Mouse (Mus musculus) fibroblast of lung, adult 2 months (primary cell): ENCODE data around the gene Map4k1.
A peak's percentile ranks its signal among the peaks of the same experiment; 100 is the strongest.
"Not testable (repeated sequence)": the region's sequence is repeated elsewhere in the genome, so short reads cannot be mapped to it uniquely, and the experiment has no call there.

ENCODE experiments used
- DNase-seq: peaks from one replicate; pipeline ENCODE4 v3.0.0-alpha.2; 2011; ENCODE audit warnings: low read depth

The Map4k1 gene

DNA sequence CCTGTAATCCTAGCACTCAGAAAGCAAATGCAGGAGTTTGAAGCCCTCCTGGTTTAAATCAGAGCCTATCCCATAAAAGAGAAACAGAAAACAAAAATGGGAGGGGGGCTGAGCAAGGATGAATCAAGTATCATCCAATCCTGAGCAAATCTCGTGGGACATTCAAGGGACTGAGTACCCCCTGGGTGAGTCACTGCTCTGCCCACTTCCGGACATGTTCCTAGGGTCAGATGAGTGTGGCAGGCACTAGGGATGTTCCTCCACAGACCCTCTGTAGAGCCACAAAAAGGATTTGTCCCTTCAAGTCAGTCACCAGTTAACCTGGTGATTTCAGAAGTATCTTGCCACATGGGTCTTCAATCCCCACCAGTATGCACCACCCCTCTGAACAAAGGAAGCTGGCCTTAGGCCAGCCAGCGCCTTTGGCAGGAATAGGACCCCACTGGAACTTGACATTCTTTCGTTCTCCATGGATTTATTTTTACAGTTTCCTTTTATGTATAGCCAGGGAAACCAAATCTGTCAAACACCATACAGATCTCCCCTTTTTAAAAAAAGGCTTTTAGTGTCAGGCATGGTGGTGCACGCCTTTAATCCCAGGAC lies 26.5 kb upstream of the Map4k1 start:
- DNase-seq: no peak

- no peak for DNase-seq
Observed at GRCm38 (mm10) chr7:28956270-28956669, 25.6 kb upstream of the Map4k1 start.

DNA sequence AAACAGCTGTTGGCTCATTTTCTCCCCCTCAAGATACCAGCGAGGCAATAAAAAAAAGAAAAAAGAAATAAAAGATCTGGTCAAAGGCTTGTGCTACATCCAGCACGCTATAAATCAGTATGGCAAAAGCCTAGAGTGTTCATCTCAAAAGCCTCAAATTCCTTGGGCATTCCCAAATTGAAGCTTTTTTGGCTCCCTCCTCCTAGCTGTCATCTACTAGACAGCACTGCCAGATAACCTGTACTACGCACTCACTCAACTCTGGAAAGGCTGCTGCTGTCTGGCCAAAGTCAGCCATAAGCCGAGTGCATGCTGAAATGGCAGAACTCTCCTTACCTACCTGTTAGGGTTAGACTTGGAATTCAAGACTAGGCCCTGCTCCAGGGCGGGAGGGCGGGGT lies 24.6 kb upstream of the Map4k1 start:
- no peak for DNase-seq

DNA sequence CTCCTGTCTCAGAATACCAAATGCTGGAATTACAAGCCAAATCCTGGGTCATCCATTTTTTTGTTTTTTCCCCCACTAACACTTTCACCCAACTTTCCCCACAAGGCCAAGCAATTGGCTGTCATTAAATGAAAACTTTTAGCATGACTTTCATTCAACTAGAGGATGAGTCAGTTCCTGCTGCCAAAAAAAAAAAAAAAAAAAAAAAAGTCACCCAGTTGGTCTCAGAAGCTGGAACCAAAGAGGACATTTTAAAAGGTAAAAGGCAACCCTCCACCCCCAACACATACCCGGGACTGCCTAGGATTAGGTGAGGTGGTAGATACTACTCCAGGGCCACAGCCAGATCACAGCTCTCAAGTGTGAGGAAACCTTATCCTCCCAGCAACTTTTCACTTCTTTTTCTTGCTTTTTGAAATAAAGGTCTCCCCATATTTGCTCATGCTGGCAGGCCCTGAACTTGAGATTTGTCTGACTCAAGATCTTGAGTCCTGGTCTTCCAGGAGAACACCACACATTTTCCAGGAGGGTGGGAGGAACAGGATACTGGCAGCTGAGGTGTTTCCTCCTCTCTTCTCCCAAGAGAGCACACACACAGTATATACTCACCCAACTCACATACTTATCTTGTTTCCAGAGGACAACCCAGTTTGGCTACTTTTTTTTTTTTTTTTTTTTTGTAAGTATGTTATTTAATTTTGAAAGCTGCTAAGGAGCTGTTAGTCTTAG lies 23.7 kb upstream of the Map4k1 start:
- DNase-seq: no peak

DNA sequence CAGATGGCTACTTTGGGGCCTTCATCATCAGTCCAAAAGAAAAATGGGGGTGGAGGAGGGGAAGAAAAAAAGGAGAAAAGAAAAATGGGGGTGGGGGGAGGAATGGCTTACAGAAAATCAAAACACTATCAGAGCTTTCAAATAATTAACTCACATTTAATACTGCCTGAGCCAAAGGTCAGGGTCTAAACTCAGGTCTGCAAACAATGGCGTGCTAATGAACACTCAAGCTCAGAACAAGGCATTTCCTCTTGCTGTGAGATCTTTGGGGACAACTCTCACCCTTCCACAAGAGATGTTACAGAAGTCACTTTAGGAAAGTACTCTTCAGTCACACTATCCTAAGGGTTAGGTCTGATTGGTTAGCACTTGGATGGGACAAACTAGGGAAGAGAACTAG lies 23.1 kb upstream of the Map4k1 start:
- no peak for DNase-seq

DNA sequence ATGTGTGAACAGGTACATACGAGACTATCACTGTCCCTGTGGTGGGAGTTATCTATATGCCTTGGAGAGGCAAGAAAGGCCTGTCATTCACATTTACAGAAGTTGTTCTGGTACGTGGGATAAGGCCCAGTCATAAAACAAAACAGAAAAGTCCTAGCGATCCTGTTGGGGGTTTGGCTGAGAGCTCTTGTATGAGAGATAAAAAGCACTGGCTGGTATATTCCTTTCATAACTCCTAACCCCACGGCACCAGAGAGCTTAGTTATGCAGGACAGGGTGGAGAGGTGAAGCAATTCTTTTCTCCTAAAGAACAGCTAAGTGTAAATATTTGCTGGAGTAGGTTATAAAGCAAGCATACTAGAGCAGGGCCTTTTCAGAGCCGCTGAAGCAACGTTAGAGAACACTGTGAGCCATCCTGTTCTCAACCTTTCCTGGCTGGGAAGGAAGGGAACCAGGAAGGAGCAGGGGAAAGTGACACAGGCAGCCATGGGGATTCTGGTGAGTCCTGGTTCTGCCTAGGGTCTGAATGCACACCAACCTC lies 22.3 kb upstream of the Map4k1 start:
- no peak for DNase-seq

DNA sequence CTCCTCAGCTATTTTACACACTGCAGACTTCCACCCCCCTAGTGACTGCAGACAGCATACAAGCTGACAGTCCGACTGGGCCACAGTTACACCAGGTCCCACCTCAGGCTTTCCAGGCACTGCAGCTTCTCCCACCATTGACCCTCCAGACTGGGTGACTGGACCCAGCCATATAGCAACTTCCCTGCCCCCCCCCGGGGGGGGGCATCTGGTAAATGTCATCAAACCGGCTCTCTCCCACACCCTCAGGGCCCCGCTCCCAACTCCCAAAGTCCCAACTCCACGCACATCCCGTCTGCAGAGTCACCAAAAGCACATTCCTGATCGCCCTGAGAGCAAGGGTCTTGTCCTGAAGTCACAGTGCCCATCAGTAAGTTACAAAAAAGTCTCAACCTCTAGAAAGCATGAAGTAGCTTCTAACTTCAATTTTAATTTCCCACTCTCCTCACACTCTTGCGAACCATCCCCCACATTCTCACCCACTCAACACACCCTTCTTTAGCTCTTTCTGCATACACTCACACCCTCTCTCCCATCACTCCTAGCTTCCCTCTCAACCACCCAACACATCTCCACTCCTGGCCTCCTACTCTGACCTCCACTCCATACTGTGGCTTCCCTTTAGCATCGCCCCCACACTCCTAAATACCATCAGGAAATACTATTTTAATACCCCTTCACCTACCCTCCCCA lies 21.4 kb upstream of the Map4k1 start:
- no peak for DNase-seq

GRCm38 (mm10) chr7:28961584-28961926 lies 20.3 kb upstream of the Map4k1 start:
- DNase-seq: no peak

DNA sequence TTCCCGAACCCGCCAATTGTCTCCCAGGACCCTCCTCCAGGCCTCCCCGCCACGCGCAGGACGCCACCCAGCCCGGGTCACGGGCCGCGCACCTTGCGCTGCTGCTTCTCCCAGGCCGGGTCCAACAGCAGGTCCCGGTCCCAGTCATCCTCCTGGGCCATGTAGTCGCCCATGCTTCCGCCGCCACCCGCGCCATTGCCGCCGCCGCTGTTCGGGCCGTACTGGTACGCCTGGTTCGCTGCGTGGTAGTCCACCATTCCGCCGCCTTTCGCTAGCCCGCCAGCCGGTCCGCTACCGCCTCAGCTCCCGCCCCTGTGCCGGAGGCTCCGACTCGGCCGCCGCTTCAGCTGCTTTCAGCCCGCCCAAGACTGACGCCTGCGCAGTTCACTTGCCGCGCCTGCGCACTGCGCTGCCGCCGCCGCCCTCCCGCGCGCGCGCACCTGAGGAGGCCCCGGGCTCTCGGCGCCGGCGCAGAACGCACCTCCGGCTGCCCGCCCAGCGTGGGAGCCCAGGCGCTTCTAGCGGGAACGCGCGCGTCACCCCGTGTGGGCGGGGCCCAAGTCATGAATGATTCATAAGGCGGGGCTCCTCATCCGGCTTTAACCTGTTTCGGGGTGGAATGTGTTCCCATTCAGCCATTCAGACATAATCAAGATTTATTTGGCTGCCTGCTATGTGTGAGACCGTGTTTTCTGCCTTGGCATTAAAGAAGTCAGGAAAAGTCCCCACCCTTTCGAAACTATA lies 19.8 kb upstream of the Map4k1 start, which contains the start of gene Actn4:
Gene Actn4 (minus strand): TSS at position 414 of the 744 bp plus-strand sequence.
- peak; percentile 91 for DNase-seq

DNA sequence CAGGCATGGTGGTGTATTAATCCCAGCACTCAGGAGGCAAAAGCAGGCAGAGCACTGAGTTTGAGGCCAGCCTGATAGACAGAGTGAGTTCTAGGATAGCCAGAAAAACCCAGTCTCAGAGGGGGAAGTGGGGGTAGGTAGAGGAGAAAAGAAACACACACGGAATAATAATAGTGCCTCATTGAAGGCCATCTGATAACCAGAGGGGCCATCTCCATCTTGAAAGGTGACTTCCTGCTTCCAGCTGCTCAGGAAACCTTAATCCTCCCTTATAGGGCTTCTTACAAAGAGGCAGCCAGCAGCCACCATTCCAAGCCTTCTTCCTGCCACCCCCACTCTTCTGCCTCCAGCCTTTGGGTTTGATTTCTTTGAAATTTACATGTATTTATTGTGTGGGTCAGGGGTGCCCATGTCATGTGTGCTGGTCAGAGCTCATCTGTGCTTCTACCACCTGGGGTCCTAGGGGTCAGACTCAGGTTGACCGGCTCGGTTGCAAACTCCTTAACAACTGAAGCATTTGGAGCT lies 18.4 kb upstream of the Map4k1 start:
- no peak for DNase-seq

DNA sequence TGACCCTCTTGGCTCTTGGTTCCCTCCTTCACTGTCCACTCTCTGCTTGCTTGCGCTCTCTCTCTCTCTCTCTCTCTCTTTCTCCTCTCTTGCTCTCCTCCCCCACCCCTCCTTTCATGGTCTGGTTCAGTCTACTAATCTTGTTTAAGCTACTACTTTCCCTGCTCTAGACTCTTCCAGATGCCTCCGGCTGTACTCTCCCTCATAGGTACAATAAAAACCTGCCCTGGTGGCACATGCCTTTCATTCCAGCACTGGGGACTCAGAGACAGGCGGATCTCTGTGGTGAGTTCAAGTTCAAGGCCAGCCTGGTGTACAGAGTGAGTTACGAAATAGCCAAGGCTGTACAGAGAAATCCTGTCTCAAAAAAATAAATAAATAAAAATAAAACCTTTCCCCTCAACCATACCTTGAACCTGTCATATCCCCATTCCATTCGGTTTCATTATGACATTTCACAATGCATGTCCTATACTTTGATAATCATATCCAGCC lies 16.5 kb upstream of the Map4k1 start:
- DNase-seq: no peak

GRCm38 (mm10) chr7:28966181-28966580 lies 15.7 kb upstream of the Map4k1 start:
- no peak for DNase-seq

GRCm38 (mm10) chr7:28966751-28967505 lies 14.9 kb upstream of the Map4k1 start:
- DNase-seq: no peak

GRCm38 (mm10) chr7:28968120-28968519 lies 13.7 kb upstream of the Map4k1 start:
- not testable (repeated sequence) for DNase-seq

DNA sequence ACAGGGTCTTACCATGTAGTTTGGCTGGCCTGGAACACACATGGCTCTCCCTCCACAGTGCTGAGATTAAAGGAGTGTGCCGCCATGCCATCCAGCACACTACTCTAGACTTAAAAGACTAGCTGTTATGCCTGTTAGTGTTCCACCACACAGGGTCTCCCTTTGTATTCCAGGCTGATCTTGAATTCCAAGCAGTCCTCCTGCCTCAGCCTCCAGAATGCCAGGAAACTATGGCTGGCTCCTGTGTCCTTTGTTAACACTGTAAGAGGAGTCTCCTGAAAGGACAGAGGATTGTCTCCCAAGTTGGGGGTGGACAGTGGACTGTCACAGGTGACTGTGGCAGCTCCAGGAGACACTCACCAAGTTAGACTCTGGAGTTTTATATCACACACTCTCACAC lies 12.6 kb upstream of the Map4k1 start:
- DNase-seq: no peak

- DNase-seq: no peak
Observed at GRCm38 (mm10) chr7:28969672-28970394, 12.0 kb upstream of the Map4k1 start.

- no peak for DNase-seq
Observed at GRCm38 (mm10) chr7:28971029-28971428, 10.8 kb upstream of the Map4k1 start.

DNA sequence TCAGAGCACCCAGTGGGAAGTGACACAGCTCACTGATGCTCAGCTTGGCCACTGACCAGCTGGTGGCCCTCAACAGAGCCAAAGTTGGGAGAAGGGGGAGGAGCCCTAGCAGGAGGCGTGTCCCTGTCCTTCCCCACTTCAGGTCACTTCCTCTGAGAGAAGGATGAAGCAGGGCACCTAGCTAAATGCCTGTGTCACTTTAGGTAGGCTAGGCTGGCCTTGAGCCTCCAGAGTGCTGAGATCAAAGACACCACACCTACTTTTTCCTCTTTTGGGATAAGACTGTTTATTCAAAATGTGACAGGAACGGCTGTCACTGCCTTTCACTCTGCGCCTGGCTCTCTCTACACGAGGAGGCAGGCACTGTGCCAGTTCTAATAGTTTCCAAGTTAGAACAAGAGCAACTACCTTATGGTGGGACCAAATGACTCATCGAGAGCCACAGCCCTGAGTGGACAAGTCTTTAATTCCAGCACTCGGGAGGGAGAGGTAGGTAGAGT lies 10.0 kb upstream of the Map4k1 start:
- no peak for DNase-seq

DNA sequence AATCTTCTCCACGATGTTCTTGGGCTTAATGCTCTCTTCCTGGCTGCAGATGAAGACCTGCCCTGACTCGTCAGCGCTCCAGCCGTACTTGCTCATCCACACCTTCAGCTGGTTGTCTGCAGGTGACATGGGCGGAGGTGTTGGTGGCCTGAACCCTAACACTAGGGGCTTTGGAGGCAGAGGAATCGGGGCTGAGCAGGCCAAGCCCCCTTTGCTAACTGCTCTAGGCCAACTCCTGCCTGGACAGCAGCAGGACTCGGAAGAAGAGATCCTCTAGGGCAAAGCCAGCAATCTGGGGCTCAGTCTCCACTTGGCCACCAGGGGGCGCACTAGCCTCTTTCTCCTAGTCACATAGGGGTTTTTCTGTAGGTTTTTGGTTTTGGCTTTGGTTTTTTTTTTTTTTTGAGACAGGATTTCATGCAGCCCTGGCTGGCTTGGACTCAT lies 9.3 kb upstream of the Map4k1 start:
- DNase-seq: no peak

GRCm38 (mm10) chr7:28973025-28973424 lies 8.8 kb upstream of the Map4k1 start:
- DNase-seq: no peak
